Mouse (Mus musculus): ENCODE data around the gene Cox17. TPM values are rescaled to one million over a fixed set of nuclear protein-coding genes. Genes with fewer than 3 reads are reported as not detected.

Gene Cox17
- polyA plus RNA-seq, 1 experiment from 2014 or later, result 116 TPM

- no peak overlapping the region for H3K9ac ChIP-seq
- no peak for ATAC-seq (ENCODE audit: low FRiP score)
- 0 out of 2 replicates have a peak, but pooled peaks cover 2% of the 10 kb centered on the region for H3K27me3 ChIP-seq
- no peak overlapping the region for H3K4me3 ChIP-seq
- H3K36me3 ChIP-seq, result no peaks in the 10 kb centered on the region
- H3K9me3 ChIP-seq (replicated peaks), result no peaks in the 10 kb centered on the region
- no peak overlapping the region for H3K4me2 ChIP-seq (replicated peaks)
- no peak overlapping the region for H3K27ac ChIP-seq
- WGBS, result 87% methylated on average over 4 of the region's 4 CpGs
- H3K4me1 ChIP-seq, result peaks cover 3% of the 10 kb centered on the region; the same call in 1 of the 2 replicates
Measured at GRCm38 (mm10) chr16:38366231-38366630, 19.4 kb downstream of the Cox17 start.

DNA sequence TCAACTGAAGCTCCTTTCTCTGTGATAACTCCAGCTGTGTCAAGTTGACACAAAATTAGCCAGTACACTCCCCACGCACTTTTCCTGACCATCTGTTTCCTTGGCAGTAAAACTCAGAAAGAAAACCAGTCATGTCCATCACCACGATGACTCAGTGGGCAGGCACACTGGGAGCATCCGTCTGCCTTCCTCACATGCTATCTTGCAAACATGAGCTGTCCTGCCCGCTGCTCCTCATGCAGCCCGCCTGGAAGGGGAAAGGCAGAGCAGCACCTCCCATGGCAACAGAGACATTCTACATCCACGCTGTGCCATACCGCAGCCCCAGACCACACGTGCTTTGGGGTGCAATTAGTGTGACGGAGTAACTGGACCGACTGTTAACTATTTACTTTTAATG, 21.5 kb downstream of the Cox17 start:
- no peak overlapping the region for H3K27ac ChIP-seq
- WGBS, result 68% methylated on average over 10 of the region's 10 CpGs
- no peak overlapping the region for H3K4me3 ChIP-seq
- no peak overlapping the region for H3K9ac ChIP-seq
- ATAC-seq (ENCODE audit: low FRiP score), result no peak
- no peaks in the 10 kb centered on the region for H3K36me3 ChIP-seq
- no peak overlapping the region for H3K4me2 ChIP-seq (replicated peaks)
- no peaks in the 10 kb centered on the region for H3K9me3 ChIP-seq (replicated peaks)
- H3K27me3 ChIP-seq, result no peaks in the 10 kb centered on the region
- no peaks in the 10 kb centered on the region for H3K4me1 ChIP-seq

- no peaks in the 10 kb centered on the region for H3K4me1 ChIP-seq
- H3K36me3 ChIP-seq, result no peaks in the 10 kb centered on the region
- H3K9ac ChIP-seq, result no peak overlapping the region
- no peak overlapping the region for H3K4me3 ChIP-seq
- H3K27me3 ChIP-seq, result no peaks in the 10 kb centered on the region
- no peak overlapping the region for H3K27ac ChIP-seq
- no peak for ATAC-seq (ENCODE audit: low FRiP score)
- 90% methylated on average over 7 of the region's 7 CpGs for WGBS
- no peaks in the 10 kb centered on the region for H3K9me3 ChIP-seq (replicated peaks)
- no peak overlapping the region for H3K4me2 ChIP-seq (replicated peaks)
Measured at GRCm38 (mm10) chr16:38369000-38369399, 22.2 kb downstream of the Cox17 start.

GRCm38 (mm10) chr16:38369431-38369830, 22.6 kb downstream of the Cox17 start:
- H3K9ac ChIP-seq, result no peak overlapping the region

DNA sequence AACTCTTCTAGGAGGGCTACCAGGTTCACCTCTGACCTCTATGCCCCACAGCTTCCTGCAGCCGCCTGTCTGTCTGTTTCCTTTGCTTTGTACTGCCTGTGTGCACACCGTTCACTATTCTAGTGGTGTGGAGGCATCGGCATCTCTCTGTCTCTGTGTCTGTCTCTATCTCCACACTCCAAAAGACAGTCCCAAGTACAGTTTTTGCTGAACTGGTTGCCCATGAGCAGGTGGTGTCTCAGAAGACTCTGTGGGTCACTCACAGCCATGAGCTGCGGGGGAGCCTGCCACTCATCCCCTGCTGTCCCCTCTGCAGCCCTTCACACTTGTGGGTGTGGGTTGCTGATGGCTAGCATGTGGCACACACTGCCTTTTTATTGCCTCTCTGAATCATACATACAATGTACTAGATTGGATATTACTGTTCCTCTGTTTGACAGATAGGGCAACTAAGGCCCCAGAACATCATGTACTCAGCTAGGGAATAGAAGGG, 23.2 kb downstream of the Cox17 start:
- no peak overlapping the region for H3K4me3 ChIP-seq
- no peak overlapping the region for H3K27ac ChIP-seq
- no peaks in the 10 kb centered on the region for H3K4me1 ChIP-seq
- no peak overlapping the region for H3K4me2 ChIP-seq (replicated peaks)
- no peaks in the 10 kb centered on the region for H3K36me3 ChIP-seq
- H3K27me3 ChIP-seq, result no peaks in the 10 kb centered on the region
- no peak overlapping the region for H3K9ac ChIP-seq
- no peak for ATAC-seq (ENCODE audit: low FRiP score)
- no peaks in the 10 kb centered on the region for H3K9me3 ChIP-seq (replicated peaks)
- 82% methylated on average over 4 of the region's 4 CpGs for WGBS

More at GRCm38 (mm10) chr16:38369431-38369830, 22.6 kb downstream of the Cox17 start:
- Histone ChIP-seq H3K27ac (no peak overlapping the region), H3K4me1 (no peaks in the 10 kb centered on the region), H3K4me3 (no peak overlapping the region), H3K36me3 (no peaks in the 10 kb centered on the region), H3K27me3 (no peaks in the 10 kb centered on the region), H3K9me3 (replicated peaks) (no peaks in the 10 kb centered on the region), H3K4me2 (replicated peaks) (no peak overlapping the region)
- no peak for ATAC-seq (ENCODE audit: low FRiP score)
- WGBS, result 91% methylated on average over 8 of the region's 8 CpGs

GRCm38 (mm10) chr16:38370633-38371374, 24.0 kb downstream of the Cox17 start:
- no peak for ATAC-seq (ENCODE audit: low FRiP score)
- Histone ChIP-seq H3K36me3 (no peaks in the 10 kb centered on the region), H3K27me3 (no peaks in the 10 kb centered on the region), H3K9me3 (replicated peaks) (no peaks in the 10 kb centered on the region), H3K4me3 (no peak overlapping the region), H3K4me2 (replicated peaks) (no peak overlapping the region), H3K27ac (no peak overlapping the region), H3K9ac (no peak overlapping the region), H3K4me1 (peaks cover under 1% of the 10 kb centered on the region; the same call in 1 of the 2 replicates)
- WGBS, result 84% methylated on average over 8 of the region's 8 CpGs

DNA sequence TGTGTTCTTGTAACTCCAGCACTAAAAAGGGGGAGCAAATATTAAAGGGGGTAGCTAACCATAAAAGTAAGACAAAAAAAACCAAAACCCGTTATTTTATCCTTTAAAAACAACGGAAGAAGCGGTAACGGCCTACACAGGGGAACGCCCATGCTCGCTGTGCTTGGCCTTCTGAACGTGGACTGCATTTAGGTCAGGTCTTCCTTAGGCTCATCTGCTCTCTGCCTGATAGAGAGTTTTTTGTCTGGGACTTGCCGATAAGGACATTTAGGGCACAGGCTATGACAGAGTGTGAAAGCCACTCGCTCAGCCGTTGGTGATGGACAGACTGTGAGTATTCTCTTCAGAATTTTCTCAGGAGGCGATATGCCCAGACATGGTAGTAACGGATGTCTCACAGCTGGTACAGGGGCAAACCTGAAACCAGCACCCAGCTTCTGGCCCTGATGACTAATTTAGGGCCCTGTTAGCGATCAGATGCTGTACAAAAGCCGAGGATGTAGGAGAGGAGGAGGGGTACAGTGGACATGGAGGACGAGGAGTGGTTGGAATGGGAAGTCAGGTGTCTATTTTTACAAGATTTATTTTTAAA, 25.0 kb downstream of the Cox17 start:
- Histone ChIP-seq H3K36me3 (no peaks in the 10 kb centered on the region), H3K9ac (no peak overlapping the region), H3K9me3 (replicated peaks) (no peaks in the 10 kb centered on the region), H3K4me2 (replicated peaks) (no peak overlapping the region), H3K27ac (no peak overlapping the region), H3K4me3 (no peak overlapping the region), H3K27me3 (no peaks in the 10 kb centered on the region), H3K4me1 (peaks cover 8% of the 10 kb centered on the region; the same call in 1 of the 2 replicates)
- 86% methylated on average over 15 of the region's 15 CpGs for whole genome bisulfite sequencing
- no peak for ATAC-seq (ENCODE audit: low FRiP score)

- Histone ChIP-seq H3K36me3 (no peaks in the 10 kb centered on the region), H3K9me3 (replicated peaks) (no peaks in the 10 kb centered on the region), H3K27ac (no peak overlapping the region), H3K27me3 (no peaks in the 10 kb centered on the region), H3K9ac (no peak overlapping the region), H3K4me3 (no peak overlapping the region), H3K4me1 (peaks cover 8% of the 10 kb centered on the region; the same call in 1 of the 2 replicates), H3K4me2 (replicated peaks) (no peak overlapping the region)
- WGBS, result 90% methylated on average over 4 of the region's 4 CpGs
- no peak for ATAC-seq (ENCODE audit: low FRiP score)
Measured at GRCm38 (mm10) chr16:38372876-38373275, 26.1 kb downstream of the Cox17 start.

- Histone ChIP-seq H3K36me3 (no peaks in the 10 kb centered on the region), H3K4me2 (replicated peaks) (no peak overlapping the region), H3K27me3 (no peaks in the 10 kb centered on the region), H3K9ac (no peak overlapping the region), H3K27ac (no peak overlapping the region), H3K4me1 (peaks cover 8% of the 10 kb centered on the region; the same call in 1 of the 2 replicates), H3K9me3 (replicated peaks) (no peaks in the 10 kb centered on the region), H3K4me3 (no peak overlapping the region)
- 84% methylated on average over 10 of the region's 10 CpGs for WGBS
- no peak for ATAC-seq (ENCODE audit: low FRiP score)
Measured at GRCm38 (mm10) chr16:38373439-38373838, 26.6 kb downstream of the Cox17 start.

GRCm38 (mm10) chr16:38373941-38374340, 27.1 kb downstream of the Cox17 start:
- no peaks in the 10 kb centered on the region for H3K27me3 ChIP-seq
- peak overlapping the region; percentile 15; the same call in 1 of the 2 replicates for H3K4me2 ChIP-seq (replicated peaks)
- no peak overlapping the region for H3K27ac ChIP-seq
- 85% methylated on average over 16 of the region's 16 CpGs for WGBS
- no peaks in the 10 kb centered on the region for H3K36me3 ChIP-seq
- H3K4me1 ChIP-seq, result peaks cover 9% of the 10 kb centered on the region; the same call in 1 of the 2 replicates
- H3K9ac ChIP-seq, result no peak overlapping the region
- ATAC-seq (ENCODE audit: low FRiP score), result no peak
- H3K4me3 ChIP-seq, result no peak overlapping the region
- H3K9me3 ChIP-seq (replicated peaks), result no peaks in the 10 kb centered on the region

GRCm38 (mm10) chr16:38374379-38375140, 27.8 kb downstream of the Cox17 start:
- H3K9ac ChIP-seq, result no peak overlapping the region
- no peaks in the 10 kb centered on the region for H3K9me3 ChIP-seq (replicated peaks)
- ATAC-seq (ENCODE audit: low FRiP score), result no peak
- 84% methylated on average over 10 of the region's 10 CpGs for WGBS
- H3K4me2 ChIP-seq (replicated peaks), result peak overlapping the region; percentile 15; the same call in 1 of the 2 replicates
- no peaks in the 10 kb centered on the region for H3K36me3 ChIP-seq
- H3K4me3 ChIP-seq, result no peak overlapping the region
- no peak overlapping the region for H3K27ac ChIP-seq
- H3K27me3 ChIP-seq, result no peaks in the 10 kb centered on the region
- H3K4me1 ChIP-seq, result peaks cover 10% of the 10 kb centered on the region; the same call in 1 of the 2 replicates

DNA sequence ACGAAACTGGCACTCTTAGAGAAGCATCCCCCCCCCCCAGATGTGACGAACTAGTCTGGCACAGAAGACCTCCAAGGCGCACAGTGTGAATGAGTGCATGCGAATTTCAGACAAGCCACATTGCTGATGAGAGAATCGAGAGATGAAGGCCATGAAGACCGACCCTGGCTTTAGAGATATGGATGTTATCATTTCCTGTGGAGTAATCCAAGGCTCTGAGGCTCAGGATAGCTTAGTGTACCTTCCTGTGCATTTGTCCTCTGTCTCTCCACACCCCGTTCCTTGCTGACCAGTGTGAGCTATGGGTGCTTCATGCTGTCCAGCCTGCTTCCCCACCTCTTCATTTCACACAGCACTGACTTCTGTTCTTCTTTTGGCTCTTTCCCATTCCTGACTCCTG, 28.4 kb downstream of the Cox17 start:
- 84% methylated on average over 7 of the region's 7 CpGs for WGBS
- H3K36me3 ChIP-seq, result no peaks in the 10 kb centered on the region
- ATAC-seq (ENCODE audit: low FRiP score), result no peak

More for the DNA sequence above, 28.4 kb downstream of the Cox17 start:
- Histone ChIP-seq H3K9me3 (replicated peaks) (no peaks in the 10 kb centered on the region), H3K4me2 (replicated peaks) (no peak overlapping the region), H3K9ac (0 out of 2 replicates have a peak overlapping the region, but pooled peaks have one; percentile 4), H3K27ac (no peak overlapping the region), H3K4me3 (no peak overlapping the region), H3K27me3 (no peaks in the 10 kb centered on the region), H3K4me1 (peaks cover 10% of the 10 kb centered on the region; the same call in 1 of the 2 replicates)
